Mouse (Mus musculus) c-Kit-positive CD71-positive TER-119-positive erythroid progenitor cells, embryonic 14.5 days (primary cell): Measurements from ENCODE around the gene Cep95.
"Not testable (repeated sequence)": the region's sequence is repeated elsewhere in the genome, so short reads cannot be mapped to it uniquely, and the experiment has no call there.

Experiments
- DNase-seq: peaks from one replicate; pipeline ENCODE4 v3.0.0-alpha.2; 2013; ENCODE audit warnings: low spot score

Cep95 gene

GRCm38 (mm10) chr11:106776960-106777359 lies 12.1 kb upstream of the Cep95 start:
- no peak for DNase-seq

- DNase-seq: no peak
Observed at GRCm38 (mm10) chr11:106777395-106777794, 11.7 kb upstream of the Cep95 start.

- DNase-seq: no peak
Observed at GRCm38 (mm10) chr11:106778132-106778531, 10.9 kb upstream of the Cep95 start.

- DNase-seq: peak; percentile 52
Observed at GRCm38 (mm10) chr11:106778589-106779387, 10.3 kb upstream of the Cep95 start.

- peak; percentile 90 for DNase-seq
Observed at GRCm38 (mm10) chr11:106779388-106780088, 9.5 kb upstream of the Cep95 start, which contains the start of gene Polg2. Gene Polg2 (minus strand): TSS chr11:106779537.

GRCm38 (mm10) chr11:106780089-106780425 lies 9.0 kb upstream of the Cep95 start:
- no peak for DNase-seq

- DNase-seq: no peak
Observed at GRCm38 (mm10) chr11:106780590-106781220, 8.3 kb upstream of the Cep95 start.

GRCm38 (mm10) chr11:106782271-106782670 lies 6.8 kb upstream of the Cep95 start:
- DNase-seq: not testable (repeated sequence)

GRCm38 (mm10) chr11:106782841-106783764 lies 5.9 kb upstream of the Cep95 start:
- DNase-seq: no peak

GRCm38 (mm10) chr11:106784476-106784875 lies 4.6 kb upstream of the Cep95 start:
- no peak for DNase-seq

- no peak for DNase-seq
Observed at GRCm38 (mm10) chr11:106785043-106785442, 4.0 kb upstream of the Cep95 start.

- peak; percentile 82 for DNase-seq
Observed at GRCm38 (mm10) chr11:106787131-106788025, 1.7 kb upstream of the Cep95 start.

- peak; percentile 96 for DNase-seq
Observed at GRCm38 (mm10) chr11:106788026-106788774, 852 bp upstream of the Cep95 start.

- peak; percentile 37 for DNase-seq
Observed at GRCm38 (mm10) chr11:106789649-106790048, 597 bp downstream of the Cep95 start.

GRCm38 (mm10) chr11:106793846-106794245 lies 4.8 kb downstream of the Cep95 start:
- no peak for DNase-seq

- no peak for DNase-seq
Observed at GRCm38 (mm10) chr11:106795679-106796078, 6.6 kb downstream of the Cep95 start.

GRCm38 (mm10) chr11:106802069-106802627 lies 13.1 kb downstream of the Cep95 start:
- no peak for DNase-seq

- DNase-seq: not testable (repeated sequence)
Observed at GRCm38 (mm10) chr11:106807442-106807841, 18.4 kb downstream of the Cep95 start.

GRCm38 (mm10) chr11:106812410-106813136 lies 23.5 kb downstream of the Cep95 start:
- no peak for DNase-seq
